Mouse (Mus musculus) telencephalon, adult 2 months (tissue): ENCODE data around the gene G6pdx.

Experiments
- DNase-seq: peaks from one replicate; pipeline ENCODE4 v3.0.0-alpha.2; 2011; ENCODE audit warnings: low read depth, low spot score

G6pdx gene

DNA sequence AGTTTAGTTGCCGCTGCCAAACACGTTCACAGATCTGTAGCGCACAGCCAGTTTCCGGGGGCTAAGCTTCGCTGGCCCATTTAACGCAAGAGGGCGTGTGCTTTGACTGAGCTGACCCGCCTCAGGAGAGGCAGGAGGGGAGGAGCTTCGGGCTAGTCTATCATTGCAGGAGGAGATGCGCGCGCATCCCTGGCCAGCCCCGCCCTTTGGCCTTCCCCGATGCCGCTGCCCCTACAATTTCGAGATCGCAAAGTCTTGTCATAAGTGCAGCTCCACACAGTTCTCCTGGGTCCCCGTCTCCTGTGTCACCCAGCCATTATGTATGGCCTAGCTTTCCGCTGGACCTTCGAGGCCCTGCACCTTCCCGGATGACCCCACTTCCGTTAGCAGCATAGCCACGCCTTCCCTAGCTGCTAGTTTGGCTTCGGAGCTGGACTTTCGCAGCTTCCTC, at the start of gene G6pdx:
G6pdx (minus strand) TSS at position 369 of the 451 bp plus-strand sequence.
- peak; percentile 68 for DNase-seq

DNA sequence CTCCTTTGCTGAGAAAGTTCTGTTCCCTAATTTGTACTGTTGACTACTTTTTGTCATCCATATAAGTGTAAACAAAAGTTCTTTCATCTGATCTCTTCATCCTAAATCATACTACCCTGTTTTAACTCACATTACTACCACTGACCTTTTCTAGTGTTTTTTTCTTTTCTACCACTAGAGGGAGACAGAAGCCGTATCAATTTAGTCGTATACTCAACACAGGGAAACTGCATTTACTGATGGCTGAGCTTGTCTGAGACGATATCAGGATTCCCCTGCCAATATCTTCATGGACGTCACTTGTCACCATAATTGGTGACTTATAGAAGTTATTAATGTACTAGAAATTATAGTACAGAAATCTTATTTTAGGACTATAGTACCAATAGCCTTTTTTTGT, 23.8 kb upstream of the G6pdx start:
- DNase-seq, result peak; percentile 11

DNA sequence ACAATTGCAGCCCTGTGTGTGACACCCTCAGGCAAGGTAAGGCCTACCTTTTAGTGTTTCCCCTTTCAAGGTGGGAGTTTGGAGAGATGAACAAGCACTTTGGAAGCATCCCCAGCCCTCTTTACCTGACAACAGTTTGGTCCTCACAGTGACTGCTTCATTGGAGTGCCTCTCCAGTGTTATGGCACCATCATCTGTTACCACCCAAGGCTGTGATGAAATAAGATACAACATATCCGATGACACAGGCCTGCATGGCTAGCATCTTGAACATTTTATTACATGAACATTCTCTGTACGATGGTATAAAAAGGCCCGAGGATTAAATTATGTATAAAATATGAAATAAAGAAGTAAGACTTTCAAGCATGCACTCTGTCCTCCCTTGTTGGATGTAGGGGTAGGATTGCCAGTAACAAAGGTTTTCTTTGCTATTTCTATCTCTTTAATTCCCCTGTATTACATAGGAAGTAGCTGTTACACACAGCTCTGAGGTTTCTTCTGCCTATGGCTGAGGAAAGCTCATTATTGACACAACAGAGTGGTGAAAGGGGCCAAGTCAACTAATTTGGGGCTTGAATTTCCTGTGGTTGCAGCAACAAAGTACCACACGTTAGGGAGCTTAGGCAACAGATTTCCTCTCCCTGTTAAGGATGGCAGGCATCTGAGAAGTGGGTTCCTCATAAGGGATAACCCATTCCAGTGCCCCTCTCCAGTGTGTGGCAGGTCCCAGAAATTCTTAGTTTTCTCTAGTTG, 22.3 kb upstream of the G6pdx start:
- DNase-seq, result no peak

DNA sequence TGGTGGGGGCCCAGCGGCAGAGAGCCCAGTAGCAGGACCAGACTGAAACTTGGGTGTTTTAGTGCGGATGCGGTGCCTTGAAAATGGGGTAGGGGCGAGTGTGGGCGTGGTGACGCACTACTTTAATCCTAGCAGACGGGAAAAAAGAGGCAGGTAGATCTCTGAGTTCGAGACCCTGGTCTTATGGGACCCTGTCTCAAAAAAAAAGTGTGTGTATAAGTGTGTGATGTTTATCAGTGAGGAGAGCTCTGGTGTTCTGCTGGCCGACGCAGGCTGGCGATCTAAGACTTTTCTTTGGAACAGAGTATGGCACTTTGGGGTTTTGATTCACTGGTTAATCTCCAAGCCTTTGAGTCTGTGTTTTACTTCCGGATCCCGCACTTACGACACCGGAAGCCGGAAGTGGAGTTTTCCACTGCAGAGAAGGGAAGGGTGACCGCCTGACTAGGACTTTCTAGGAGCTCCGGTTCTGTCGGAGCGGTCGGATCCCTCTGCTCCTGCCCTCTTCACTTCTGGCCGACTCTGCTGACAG, 362 bp upstream of the G6pdx start:
- peak; percentile 80 for DNase-seq

DNA sequence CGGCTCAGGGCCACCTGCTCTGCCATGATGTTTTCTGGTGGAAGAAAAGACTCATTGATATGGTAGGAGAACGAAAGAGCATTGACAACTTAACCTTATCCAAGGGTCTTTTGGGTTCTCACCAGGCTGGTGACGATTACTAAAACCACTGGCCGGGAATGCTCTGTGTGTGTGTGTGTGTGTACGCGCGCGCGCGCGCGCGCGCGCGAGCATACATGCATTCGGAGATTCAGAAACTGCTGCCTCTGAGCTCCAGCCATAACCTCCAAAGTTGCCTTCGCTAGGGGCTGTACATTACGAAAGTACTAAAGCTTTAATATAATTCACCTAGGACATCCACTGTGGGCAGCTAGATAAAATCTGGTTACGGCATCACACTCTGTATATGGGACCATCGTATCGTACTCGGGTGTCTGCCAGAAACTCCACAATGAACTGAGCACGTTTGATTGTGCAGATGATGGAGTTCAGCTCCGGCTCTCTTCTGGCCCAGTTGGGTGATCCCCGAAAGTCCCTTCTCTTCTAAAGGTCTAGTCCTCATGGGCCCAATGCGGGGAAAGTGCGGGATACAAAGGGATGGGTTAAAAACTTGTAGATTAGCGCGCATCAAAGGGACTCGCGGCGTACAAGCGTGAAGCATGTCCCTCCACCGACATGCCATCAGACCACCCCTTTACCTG, 708 bp downstream of the G6pdx start:
- DNase-seq, result no peak

DNA sequence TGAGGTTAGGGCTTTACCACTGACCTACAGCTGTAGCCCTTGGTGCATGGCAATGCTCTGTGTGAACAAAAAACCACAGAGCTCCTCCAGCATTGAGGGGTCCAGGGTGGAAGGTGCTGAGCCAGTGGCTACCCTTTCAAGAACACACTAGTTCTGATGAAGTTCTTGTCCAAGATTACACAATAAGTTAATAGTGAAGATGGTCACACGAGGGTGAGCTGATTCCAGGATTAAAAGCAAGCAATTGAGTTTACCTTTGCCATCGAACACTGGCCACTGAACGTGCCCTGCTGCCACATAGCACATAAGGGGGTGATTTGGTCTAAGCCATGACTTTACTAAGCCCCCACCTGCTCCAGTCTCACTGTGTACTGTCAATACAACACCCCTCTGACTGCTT, 1.9 kb downstream of the G6pdx start:
- DNase-seq, result no peak

DNA sequence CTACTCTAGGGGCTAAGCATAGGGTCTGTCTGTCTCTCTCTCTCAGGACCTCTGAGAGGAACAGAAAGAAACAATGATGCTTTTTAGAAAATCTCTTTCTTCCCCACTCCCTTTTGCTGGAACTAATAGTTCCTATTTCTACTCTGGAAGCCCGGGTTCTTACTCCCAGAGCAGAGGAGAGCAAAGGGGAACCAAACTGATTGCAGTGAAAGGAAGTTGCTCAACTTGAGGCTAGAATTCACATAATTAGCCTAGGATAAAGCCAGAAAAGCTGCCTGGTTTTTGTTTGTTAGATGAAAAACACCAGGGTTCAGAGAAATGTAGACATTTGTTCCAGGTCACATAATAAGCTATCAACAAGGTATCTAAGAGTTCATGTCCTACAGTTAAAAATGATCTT, 2.7 kb downstream of the G6pdx start:
- no peak for DNase-seq

DNA sequence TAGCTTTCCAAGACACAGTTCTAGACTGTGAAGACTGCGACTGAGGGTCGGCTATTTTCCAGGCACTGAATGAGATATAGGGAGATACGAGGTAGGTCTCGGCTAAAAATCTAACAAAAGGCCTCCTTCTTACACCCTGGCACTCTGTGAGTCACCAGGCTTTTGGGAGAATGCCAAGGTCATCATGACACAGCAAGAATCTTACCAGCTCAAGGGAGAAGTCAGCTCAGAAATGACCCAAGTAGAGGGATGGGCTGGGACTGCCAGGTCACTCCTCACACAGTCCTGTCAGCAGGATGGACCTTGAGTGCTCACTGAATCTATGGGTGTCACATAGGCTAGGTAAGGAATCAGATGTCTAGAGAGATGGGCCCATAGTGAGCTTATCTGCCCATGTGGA, 3.8 kb downstream of the G6pdx start:
- no peak for DNase-seq

DNA sequence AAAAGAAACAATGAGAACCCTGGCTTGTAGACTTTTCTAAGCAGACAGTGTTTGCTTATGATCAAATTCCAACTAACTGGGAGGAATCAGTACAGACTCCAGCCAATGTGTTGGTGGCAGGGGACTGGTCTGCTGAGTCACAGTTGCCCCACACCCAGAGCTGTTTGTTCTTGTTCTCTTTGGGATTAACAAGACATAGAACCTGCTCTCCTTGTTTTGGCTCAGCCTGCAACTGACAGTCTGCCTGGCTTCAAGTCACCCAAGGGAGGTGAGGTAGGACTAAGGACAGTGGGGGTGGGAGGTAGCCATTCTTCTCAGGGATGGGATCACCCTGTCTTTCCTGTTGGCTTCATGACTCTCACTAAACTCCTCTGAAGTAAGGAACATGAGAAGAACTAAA, 4.6 kb downstream of the G6pdx start:
- no peak for DNase-seq

DNA sequence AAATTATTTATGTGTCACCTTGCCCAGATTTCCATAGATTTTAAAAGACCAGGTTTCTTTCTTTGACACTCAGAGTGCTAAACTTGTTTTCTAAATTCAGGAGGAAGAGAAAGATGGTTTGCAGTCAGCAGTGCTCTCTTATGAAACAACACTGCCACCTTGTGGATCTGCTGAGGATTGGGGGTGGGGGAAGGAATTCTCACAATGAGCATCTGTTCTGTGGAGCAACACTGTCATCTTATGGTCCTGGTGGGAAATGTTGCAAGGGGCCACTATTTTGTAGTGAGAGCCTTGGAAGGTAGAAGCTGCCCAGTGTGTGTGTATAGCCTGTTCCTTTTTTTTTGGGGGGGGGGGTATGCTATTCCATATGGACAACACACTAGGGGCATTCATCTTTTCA, 15.6 kb downstream of the G6pdx start:
- DNase-seq, result no peak

DNA sequence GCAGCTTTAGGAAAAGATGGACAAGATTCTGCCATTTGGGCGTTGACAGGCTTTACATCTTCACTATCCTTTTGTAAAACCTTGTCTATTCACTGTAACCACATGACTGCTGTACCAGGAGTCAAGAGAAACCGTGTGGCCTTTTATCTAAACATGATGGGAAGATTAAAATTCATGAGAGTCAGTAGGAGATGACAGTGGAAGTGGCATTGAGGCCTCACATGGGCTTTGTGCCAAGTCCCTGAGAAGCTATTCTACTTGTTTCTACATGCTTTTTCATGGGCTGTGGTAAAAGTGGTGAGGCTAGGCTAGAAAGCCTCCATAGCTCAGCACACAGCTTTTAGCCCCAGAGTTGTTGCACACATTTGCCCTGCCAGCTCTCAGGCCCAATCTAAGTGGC, 20.7 kb downstream of the G6pdx start:
- DNase-seq, result no peak

DNA sequence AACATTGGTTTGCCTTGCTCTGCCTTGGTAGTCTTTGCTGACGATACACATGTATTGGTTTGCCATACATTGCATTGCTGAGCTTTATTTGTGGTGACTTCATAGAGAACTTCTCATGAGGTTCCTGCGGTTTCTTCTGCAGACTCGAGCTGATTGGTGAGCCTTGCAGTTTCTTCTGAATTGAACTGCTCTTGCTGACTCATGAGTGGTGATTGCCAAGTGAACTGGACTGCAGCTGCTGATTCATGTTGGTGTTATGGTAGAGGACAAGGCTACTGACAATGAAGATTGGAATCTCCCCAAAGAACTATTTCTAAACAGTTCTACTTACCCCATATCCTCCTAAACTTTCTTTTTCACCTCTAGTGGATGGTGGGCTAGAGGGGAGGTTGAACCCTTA, 28.9 kb downstream of the G6pdx start:
- no peak for DNase-seq

DNA sequence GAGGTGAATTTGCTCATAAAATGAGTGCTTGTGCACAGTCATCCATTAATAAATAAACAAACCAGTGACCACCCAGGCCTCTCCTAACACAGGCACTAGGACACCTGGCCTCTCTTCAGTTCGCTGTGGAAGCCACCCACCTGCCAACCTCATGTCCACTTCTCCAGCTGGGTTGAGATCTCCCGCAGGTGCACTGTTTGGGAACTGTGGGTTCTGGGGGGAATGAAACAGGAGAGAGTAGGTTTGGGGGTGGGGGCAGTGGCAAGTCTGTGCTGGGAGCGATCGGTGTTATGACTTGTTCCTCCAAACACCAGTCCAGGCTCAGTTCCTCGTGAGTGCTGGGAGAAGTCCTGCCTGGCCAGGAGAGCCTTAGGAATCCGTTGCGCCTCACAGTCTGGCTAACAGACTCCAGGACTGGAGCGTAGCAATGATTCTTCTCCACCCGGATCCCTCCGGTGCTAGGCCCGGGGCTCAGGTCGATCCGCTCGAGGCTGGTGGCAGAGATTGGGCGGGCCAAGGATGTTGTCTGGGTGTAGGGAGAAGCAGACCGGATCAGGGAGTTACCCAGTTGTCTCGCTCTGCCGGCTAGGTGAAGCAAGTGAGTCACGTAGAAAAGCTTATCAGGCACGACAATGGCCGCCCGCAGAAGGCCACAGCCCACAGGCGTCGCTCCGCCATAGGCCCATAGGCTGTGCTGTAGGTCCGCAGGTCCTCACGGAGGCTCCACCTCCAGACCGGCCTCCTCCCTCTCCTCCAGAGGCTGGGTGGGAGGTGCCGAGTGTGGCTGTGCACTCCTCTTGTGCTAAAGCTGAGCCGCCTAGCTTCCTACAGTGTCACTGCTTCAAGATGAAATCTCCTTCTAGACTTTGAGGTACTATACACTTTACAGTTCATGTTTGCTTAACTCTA, 36.2 kb downstream of the G6pdx start, which contains the start of the genes Fam3a and Ikbkg:
Fam3a (minus strand) TSS at position 738 of the 909 bp plus-strand sequence.
Ikbkg (plus strand) TSS at position 756 of the 909 bp plus-strand sequence.
- DNase-seq, result peak; percentile 84

DNA sequence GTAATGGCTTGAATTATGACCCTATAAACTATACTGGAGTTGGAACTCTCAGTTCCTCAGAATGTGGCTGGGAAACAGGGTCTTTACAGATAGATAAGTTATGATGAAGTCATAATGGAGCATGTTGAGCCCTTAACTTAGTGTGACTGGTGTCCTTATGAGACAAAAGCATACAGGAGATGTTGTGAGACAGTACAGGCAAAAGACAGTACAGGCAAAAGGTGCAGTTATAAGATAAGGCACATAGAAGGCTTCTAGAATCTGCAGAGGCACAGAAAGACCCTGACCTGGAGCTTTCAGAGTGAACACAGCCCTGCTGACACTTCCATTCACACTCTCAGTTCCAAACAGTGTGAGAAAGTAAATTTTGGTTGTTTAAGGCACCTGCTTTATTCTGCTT, 40.8 kb downstream of the G6pdx start:
- DNase-seq, result no peak

DNA sequence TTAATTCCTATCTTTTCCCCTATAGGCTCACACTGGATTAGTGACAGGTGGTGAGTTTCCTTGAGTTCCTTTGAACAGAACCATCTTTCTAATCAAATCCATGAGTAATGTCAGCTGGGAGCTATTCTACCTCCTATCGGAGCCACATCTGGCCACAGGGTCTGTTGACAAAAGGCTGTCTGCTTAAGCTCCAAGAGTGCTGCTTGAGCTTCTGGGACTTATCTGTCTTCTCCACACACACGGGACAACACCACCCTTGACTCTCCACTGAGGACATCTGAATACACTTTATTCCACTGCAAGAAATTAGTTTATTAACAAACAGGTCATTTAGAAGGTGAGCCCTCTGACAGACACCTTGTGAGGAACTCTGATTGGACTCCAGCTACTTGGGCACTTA, 44.5 kb downstream of the G6pdx start:
- DNase-seq, result no peak

DNA sequence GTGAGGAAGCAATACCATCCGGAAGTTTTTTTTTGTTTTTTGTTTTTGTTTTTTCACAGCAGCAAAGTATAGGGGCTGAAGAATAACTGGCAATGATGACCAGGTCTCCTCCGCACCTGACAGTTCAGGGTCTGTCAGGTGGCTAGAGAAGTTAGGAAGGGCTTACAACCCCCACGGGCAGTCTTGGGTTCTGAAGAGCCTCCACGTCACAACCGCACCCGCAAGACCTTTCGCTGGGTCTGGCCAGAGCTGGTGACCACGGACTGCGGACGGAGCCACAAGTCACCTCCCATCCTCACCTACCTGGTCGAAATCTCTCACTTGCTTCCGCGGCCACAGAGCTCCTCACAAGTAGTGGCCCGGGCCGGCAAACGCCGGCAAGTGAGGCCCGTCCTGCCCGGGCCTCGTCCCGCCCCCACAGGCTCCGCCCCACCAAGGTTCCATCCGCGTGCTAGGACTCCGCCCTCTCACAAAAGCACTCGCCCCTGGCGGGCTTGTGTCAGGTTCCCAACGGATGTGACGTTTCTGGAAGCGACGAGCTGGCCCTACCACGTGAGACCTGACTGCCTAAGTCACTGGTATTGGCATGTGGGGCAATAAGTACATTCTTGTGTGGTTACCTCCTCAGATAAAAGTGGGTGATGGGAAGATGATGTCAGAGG, 56.0 kb downstream of the G6pdx start, which contains the start of the genes Ubl4a and Slc10a3:
Ubl4a (minus strand) TSS at position 331 of the 662 bp plus-strand sequence.
Slc10a3 (minus strand) TSS at position 462 of the 662 bp plus-strand sequence.
- peak; percentile 85 for DNase-seq

DNA sequence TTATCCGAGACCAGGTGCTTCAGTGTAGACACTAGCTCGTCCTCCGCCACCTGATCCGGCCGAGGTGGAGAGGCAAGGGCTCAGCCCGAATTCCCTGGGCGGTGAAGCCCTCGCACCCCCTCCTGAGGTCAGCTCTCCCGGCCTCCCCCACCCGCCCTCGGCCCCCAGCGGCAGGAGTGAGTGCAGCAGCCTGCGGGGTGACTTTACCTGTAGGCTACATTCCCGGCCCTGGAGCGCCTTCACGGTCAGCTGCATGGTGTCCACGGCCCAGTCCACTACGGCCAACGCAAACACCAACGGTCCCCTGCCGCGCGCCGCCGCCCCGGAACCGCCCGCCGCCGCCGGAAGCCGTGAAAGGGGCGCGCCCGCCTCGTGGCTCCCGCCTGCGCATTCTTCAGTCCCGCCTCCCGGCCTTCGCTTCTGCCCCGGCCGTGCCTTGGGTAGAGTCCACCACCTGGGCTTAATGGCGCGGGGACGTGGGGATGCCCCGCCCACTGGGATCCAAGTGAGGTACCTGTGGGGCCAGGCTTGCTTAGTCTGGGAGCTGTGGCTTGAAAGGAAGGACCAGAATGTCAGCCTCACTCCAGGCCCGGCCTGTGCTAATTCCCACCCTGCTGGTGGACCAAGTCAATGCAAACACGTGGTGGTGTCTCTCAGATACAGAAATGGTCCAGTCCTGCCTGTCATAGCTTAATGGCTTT, 60.6 kb downstream of the G6pdx start:
- DNase-seq, result no peak

DNA sequence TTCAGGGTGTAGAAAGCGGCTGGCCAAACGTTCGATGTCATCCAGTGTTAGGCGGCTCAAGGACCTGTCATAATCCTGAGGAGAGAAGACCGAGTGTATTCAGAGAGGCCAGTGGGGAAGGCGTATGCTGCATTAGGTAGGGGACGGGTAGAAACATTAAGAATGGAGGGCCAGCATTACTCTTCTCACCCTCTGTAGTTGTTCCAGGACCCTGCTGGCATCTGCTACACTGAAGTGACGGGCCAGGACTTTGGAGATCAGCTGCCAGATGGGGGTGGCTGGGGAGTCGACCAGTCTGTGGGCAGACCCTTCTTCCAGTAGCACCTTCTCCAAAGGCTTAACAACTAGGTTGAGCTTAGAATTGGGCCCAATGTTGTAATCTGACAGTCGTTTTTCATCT, 61.5 kb downstream of the G6pdx start:
- DNase-seq, result no peak
